Mouse (Mus musculus) heart, adult 2 months (tissue): Measurements from ENCODE around the gene Snapc4. TPM values are rescaled to one million over a fixed set of nuclear protein-coding genes. Genes with fewer than 3 reads are reported as not detected.
"Not testable (repeated sequence)": the region's sequence is repeated elsewhere in the genome, so short reads cannot be mapped to it uniquely, and the experiment has no call there.

ENCODE experiments used
- DNase-seq, 2 experiments: peaks; one replicate each; pipeline ENCODE4 v3.0.0; 2021
- H3K27ac ChIP-seq: fragments of 200-600 bp; 2 replicates; pipeline ENCODE4 v1.8.1; 2022
- H3K27me3 ChIP-seq: fragments of 200-500 bp; 2 replicates; pipeline ENCODE4 v1.6.1; 2012; ENCODE audit warnings: mild to moderate bottlenecking, low read length, inconsistent platforms, mixed read lengths; ENCODE audit not compliant: control insufficient read depth, insufficient read depth
- H3K36me3 ChIP-seq: fragments of 200-500 bp; 2 replicates; pipeline ENCODE4 v1.6.1; 2012; ENCODE audit warnings: low read length, inconsistent platforms; ENCODE audit not compliant: control insufficient read depth, insufficient read depth
- H3K4me1 ChIP-seq: fragments of 200-500 bp; 2 replicates; pipeline ENCODE4 v1.6.1; 2011; ENCODE audit warnings: low read length; ENCODE audit not compliant: control insufficient read depth, insufficient read depth
- H3K4me3 ChIP-seq: fragments of 200-600 bp; 2 replicates; pipeline ENCODE4 v1.8.1; 2022
- H3K79me2 ChIP-seq: fragments of 200-500 bp; replicated peaks from 2 replicates; pipeline ENCODE4 v1.6.1; 2012; ENCODE audit warnings: mild to moderate bottlenecking, inconsistent platforms, low read length, moderate library complexity, mixed read lengths; ENCODE audit not compliant: control insufficient read depth, insufficient read depth
- H3K9ac ChIP-seq: fragments of 200-500 bp; 2 replicates; pipeline ENCODE4 v1.6.1; 2012; ENCODE audit warnings: low read depth, mild to moderate bottlenecking, control low read depth, inconsistent platforms, low read length, mixed read lengths
- CTCF ChIP-seq: fragments of 200-600 bp; IDR thresholded peaks from 2 replicates; pipeline ENCODE4 v1.8.1; 2022; ENCODE audit warnings: antibody characterized with exemption, mild to moderate bottlenecking, moderate library complexity
- EP300 ChIP-seq: fragments of 200-500 bp; IDR thresholded peaks from 2 replicates; pipeline ENCODE4 v1.6.1; 2011; ENCODE audit warnings: low read depth, low read length, control low read depth; ENCODE audit not compliant: insufficient read depth
- POLR2A ChIP-seq: fragments of 200-500 bp; IDR thresholded peaks from 2 replicates; pipeline ENCODE4 v1.6.1; 2011; ENCODE audit warnings: mild to moderate bottlenecking, low read depth, low read length, control low read depth; ENCODE audit not compliant: insufficient read depth
- WGBS: fragments of 180-500 bp; shearing (Covaris S2); methylation state at CpG from one replicate; pipeline ENCODE4 v1.1.7; 2018; 5-methylcytosine and 5-hydroxymethylcytosine counted together
- intact Hi-C: fragments of 180-260 bp; cut with DNase I; formaldehyde crosslinking; loops from one replicate; pipeline ENCODE4 v1.15.1; 2025
- polyA plus RNA-seq: library from polyadenylated mRNA; depleted of rRNA; stranded (reverse); fragments of >200 nt; gene quantifications from 2 replicates; pipeline ENCODE4 v1.2.3, GENCODE M21; 2012
- total RNA-seq, 2 experiments: library from RNA; stranded (reverse); gene quantifications; 2 replicates each; pipeline ENCODE4 v1.2.3; 2021

Snapc4 gene
- total and polyA plus RNA-seq, 3 experiments, result 7.2 to 20.4 (median 9.5) TPM

DNA sequence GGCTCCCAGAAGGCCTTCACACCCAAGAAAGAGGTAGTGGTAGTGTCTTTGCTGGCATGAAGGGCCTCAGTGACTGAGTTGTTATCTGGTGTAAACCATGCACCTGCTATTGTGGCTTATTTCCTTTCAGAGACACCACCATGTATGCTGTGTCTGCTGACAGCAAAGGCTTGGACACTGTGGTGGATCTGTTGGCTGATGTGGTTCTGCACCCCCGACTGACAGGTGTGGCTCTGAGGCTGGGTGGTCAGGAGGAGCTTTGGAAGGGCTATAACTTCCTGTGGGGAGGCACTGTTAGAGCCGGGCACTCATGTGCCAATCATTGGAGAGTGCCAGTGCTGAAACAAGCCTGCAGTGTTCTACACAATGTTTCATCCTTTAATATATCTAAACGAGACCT is 10.5 kb upstream of the Snapc4 start:
- no peaks in the 10 kb centered on the region for H3K36me3 ChIP-seq
- H3K79me2 ChIP-seq, result no peaks in the 10 kb centered on the region
- H3K4me3 ChIP-seq, result no peak overlapping the region
- intact Hi-C loops, result no loop called here
- peaks cover 3% of the 10 kb centered on the region for H3K4me1 ChIP-seq
- no peak for DNase-seq
- 73% methylated on average over 3 of the region's 3 CpGs for WGBS
- no peak overlapping the region for H3K27ac ChIP-seq
- TF ChIP-seq POLR2A (no peak), CTCF (no peak), EP300 (no peak)
- no peak overlapping the region for H3K9ac ChIP-seq
- no peaks in the 10 kb centered on the region for H3K27me3 ChIP-seq

DNA sequence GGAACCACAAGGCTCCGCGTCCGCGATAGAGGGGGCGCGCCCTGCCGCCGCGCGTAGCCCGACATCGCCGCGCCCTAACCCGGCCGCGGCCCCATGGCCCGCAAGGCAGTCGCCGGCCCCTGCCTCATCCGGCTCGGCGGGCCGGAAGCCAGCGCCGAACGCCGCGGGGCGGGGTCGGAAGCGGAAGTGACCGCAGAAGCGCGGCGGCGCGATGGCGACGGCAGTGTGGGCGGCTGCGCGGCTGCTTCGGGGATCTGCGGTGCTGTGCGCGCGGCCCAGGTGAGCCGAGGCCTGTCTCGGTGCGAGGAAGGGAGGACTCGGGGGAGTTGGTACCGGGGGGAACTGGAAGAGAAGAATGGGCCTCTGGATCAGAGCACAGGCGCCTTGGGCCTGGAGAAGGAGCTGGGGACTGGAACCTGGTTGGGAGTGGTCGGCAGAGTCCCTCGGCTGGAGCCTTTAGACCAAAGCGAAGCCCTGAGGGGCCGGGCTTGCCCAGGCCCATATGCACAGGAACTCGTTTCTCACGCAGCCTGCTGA is 8.8 kb upstream of the Snapc4 start, which contains the start of the genes Entr1 and Pmpca:
Entr1 (minus strand) TSS at position 163 of the 537 bp plus-strand sequence.
Pmpca (plus strand) TSS at position 186 of the 537 bp plus-strand sequence.
- intact Hi-C loops, result loop anchor here (5.0 to 10.0 kb wide), 2 partner anchors 37 to 154 kb away; partner anchors contain the start of genes Dnlz and Qsox2
- H3K79me2 ChIP-seq, result no peaks in the 10 kb centered on the region
- H3K27ac ChIP-seq, result peak within 1 kb of the TSS; percentile 69

DNA sequence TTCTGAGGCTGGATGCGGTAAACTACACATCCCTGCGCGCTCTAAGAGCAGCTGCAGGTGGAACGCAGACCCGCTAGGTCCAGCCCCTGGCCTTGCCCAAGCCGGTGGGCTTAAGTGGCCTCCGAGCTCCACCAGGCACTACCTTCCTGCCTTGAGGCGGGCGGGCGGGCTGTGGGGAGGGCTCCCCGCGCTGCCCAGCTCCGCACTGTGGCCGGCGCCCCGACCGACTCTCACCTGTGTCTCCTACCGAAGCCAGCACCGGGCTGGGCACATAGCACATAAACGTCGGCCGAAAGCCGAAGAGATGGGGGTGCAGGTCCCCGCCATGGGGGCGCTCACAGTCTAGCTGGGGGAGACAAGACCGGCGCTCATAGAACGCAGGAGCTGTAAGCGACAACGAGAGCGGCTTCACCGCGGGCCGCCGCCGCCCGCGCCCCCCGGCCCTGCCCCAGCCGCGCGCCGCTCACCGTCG is 8.3 kb upstream of the Snapc4 start:
- 1% methylated on average over 45 of the region's 45 CpGs for WGBS
- Histone ChIP-seq H3K27me3 (no peaks in the 10 kb centered on the region), H3K9ac (peak overlapping the region; percentile 99), H3K27ac (peak overlapping the region; percentile 69), H3K4me3 (peak overlapping the region; percentile 94), H3K36me3 (no peaks in the 10 kb centered on the region), H3K79me2 (no peaks in the 10 kb centered on the region), H3K4me1 (peaks cover 3% of the 10 kb centered on the region)
- TF ChIP-seq POLR2A (no peak), CTCF (no peak), EP300 (no peak)
- no peak for DNase-seq
- intact Hi-C loops, result loop anchor here (5.0 to 10.0 kb wide), 2 partner anchors 36 to 154 kb away; partner anchors contain the start of genes Dnlz and Qsox2

More for the DNA sequence above, 8.8 kb upstream of the Snapc4 start, which contains the start of the genes Entr1 and Pmpca:
- H3K36me3 ChIP-seq, result no peaks in the 10 kb centered on the region
- peak; percentile 90 to 94 for DNase-seq
- H3K4me3 ChIP-seq, result peak within 1 kb of the TSS; percentile 94
- no peaks in the 10 kb centered on the region for H3K27me3 ChIP-seq
- H3K4me1 ChIP-seq, result peaks cover 3% of the 10 kb centered on the region
- H3K9ac ChIP-seq, result peak within 1 kb of the TSS; percentile 99
- peak; percentile 79 for TF ChIP-seq POLR2A
- 0 out of 2 replicates have a peak, but pooled peaks have one; percentile 4 for TF ChIP-seq EP300
- no peak for TF ChIP-seq CTCF
- under 1% methylated on average over 60 of the region's 60 CpGs for WGBS

DNA sequence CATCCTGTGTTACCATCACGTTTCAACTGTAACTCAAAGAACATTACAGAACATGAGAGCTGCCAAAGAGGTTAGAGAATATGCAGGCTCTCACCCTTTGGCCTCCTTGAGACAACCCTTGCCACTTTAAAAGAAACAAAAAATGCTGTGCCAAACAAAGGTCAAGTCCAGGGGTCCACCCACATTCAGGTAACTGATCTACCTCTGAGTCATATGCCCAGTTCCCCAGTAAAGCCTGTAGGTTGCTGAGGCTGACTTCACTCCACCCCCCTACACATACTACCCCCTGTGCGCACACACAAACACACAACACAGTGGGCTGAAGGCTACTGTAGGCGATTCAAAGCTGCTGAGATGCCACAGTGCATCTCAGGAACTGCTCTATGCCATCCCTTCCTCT is 7.3 kb upstream of the Snapc4 start:
- no peaks in the 10 kb centered on the region for H3K79me2 ChIP-seq
- TF ChIP-seq EP300 (no peak), CTCF (no peak), POLR2A (no peak)
- H3K4me1 ChIP-seq, result peaks cover 3% of the 10 kb centered on the region
- WGBS, result 79% methylated on average over 3 of the region's 3 CpGs
- DNase-seq, result no peak
- no peaks in the 10 kb centered on the region for H3K27me3 ChIP-seq
- no peaks in the 10 kb centered on the region for H3K36me3 ChIP-seq
- H3K4me3 ChIP-seq, result no peak overlapping the region
- no peak overlapping the region for H3K27ac ChIP-seq
- H3K9ac ChIP-seq, result no peak overlapping the region
- intact Hi-C loops, result loop anchor here (5.0 to 10.0 kb wide), 2 partner anchors 35 to 153 kb away; partner anchors contain the start of genes Dnlz and Qsox2

DNA sequence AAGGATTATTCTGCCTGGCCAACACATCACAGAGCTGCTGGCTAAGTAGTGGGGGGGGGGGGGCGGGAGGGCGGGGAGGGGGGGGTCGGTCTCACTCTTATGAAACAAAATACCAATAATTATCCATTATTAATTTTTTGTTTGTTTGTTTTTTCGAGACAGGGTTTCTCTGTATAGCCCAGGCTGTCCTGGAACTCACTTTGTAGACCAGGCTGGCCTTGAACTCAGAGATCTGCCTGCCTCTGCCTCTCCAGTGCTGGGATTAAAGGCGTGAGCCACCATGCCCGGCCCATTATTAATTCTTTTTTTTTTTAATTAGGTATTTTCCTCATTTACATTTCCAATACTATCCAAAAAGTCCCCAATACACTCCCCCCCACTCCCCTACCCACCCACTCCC is 418 bp upstream of the Snapc4 start:
- H3K27me3 ChIP-seq, DNase-seq, H3K36me3 ChIP-seq, H3K27ac ChIP-seq, H3K4me1 ChIP-seq, H3K79me2 ChIP-seq: not testable (repeated sequence)
- 29% methylated on average over 6 of the region's 6 CpGs for WGBS
- Histone ChIP-seq H3K9ac (peak overlapping the region; percentile 43; the same call in 1 of the 2 replicates), H3K4me3 (peak overlapping the region; percentile 83)
- intact Hi-C loops, result loop anchor here (10.0 kb wide), 1 partner anchor 146 kb away; the partner anchor contains the start of gene Qsox2

DNA sequence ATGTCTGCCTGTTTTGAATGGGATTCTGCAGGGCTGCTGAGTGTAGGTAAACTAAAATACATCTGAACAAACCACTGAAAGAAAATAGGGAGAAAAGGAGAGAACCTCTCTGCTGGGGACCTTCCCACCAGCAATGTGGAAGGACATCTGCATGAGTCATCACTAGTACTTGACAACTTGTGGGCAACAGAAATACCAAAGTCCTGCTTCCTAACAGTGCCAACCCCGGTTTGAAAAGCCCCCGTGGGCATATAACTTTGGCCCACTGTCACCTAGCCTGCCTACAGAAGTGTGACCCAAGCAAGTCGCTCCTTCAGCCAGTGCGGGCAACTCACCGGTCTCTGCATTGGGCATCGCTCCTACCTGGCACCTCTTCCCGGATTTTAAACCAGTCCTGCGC is 8.1 kb downstream of the Snapc4 start:
- no peak overlapping the region for H3K4me3 ChIP-seq
- H3K27me3 ChIP-seq, result no peaks in the 10 kb centered on the region
- intact Hi-C loops, result no loop called here
- TF ChIP-seq CTCF (no peak), EP300 (no peak), POLR2A (no peak)
- no peak overlapping the region for H3K27ac ChIP-seq
- H3K79me2 ChIP-seq, result no peaks in the 10 kb centered on the region
- WGBS, result 94% methylated on average over 8 of the region's 8 CpGs
- no peaks in the 10 kb centered on the region for H3K36me3 ChIP-seq
- no peak for DNase-seq
- H3K4me1 ChIP-seq, result no peaks in the 10 kb centered on the region
- no peak overlapping the region for H3K9ac ChIP-seq
